Mouse (Mus musculus): ENCODE measurements around the gene R3hdm2.

DNA sequence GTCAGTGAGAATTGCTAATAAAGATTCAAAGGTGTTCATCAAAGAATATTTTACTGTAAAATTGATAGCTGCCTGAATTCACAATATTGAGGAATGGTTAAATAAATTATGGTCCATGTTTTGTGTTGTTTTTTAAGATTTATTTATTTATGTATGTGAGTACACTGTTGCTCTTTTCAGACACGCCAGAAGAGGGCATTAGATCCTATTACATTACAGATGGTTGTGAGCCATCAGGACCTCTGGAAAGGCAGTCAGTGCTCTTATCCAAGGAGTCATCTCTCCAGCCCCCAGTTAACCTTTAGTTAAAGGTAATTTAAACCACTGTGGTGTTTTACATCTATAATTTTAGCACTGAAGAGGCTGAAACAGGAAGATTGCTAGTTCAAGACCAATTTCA lies 49.4 kb downstream of the R3hdm2 start:
- TF ChIP-seq POLR2A (IDR thresholded peaks at IDR 0.05; ENCODE audit: insufficient read length, low read depth) (no peak), SRF (IDR thresholded peaks at IDR 0.05; ENCODE audit: control insufficient read depth, insufficient read length, low read depth) (no peak), TCF3 (IDR thresholded peaks at IDR 0.05; ENCODE audit: insufficient read length, low read depth) (no peak), E2F4 (IDR thresholded peaks at IDR 0.05; ENCODE audit: insufficient read depth) (no peak), TCF12 (IDR thresholded peaks at IDR 0.05; ENCODE audit: insufficient read depth, poor library complexity, severe bottlenecking) (no peak)

Data from myocyte (in vitro differentiated cells).